Mouse (Mus musculus): ENCODE measurements around the gene P2rx5. TPM values are rescaled to one million over a fixed set of nuclear protein-coding genes. Genes with fewer than 3 reads are reported as not detected.

Gene P2rx5
- polyA plus RNA-seq, 1 experiment from 2014 or later: 0.21 TPM

DNA sequence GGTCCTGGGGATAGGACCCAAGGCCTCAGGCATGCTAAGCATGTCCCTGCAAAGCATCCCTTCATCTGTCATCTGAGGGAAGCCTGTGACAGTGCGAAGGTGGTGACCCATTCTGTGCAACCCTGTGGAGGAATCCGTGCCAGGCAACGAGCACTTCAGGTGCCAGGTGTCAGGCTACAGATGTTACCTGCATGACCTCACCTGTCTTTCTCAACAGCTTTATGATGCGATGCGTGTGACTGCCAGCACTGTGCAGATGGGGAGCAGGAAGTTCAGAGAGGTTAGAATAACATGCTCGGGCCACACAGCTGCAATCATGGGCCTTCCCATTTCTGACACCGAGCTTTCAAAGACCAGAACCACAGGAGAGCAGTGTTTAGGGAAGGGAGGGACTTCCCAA, 45.0 kb downstream of the P2rx5 start:
- DNase-seq (ENCODE audit: low spot score): no peak
- no peak overlapping the region for H3K27ac ChIP-seq (replicated peaks)
- no peaks in the 10 kb centered on the region for H3K9me3 ChIP-seq (replicated peaks)
- H3K36me3 ChIP-seq: no peaks in the 10 kb centered on the region
- no peak overlapping the region for H3K4me3 ChIP-seq
- no peaks in the 10 kb centered on the region for H3K4me1 ChIP-seq
- peaks cover 3% of the 10 kb centered on the region; the same call in 1 of the 2 replicates for H3K27me3 ChIP-seq (ENCODE audit: low read depth, poor library complexity, severe bottlenecking)
- 82% methylated on average over 7 of the region's 7 CpGs for WGBS

GRCm38 (mm10) chr11:73207621-73208020, 47.4 kb downstream of the P2rx5 start:
- Histone ChIP-seq H3K27ac (replicated peaks) (no peak overlapping the region), H3K9me3 (replicated peaks) (no peaks in the 10 kb centered on the region), H3K36me3 (no peaks in the 10 kb centered on the region), H3K27me3 (ENCODE audit: low read depth, poor library complexity, severe bottlenecking) (no peaks in the 10 kb centered on the region), H3K4me3 (no peak overlapping the region), H3K4me1 (no peaks in the 10 kb centered on the region)
- DNase-seq (ENCODE audit: low spot score): no peak
- 78% methylated on average over 2 of the region's 2 CpGs for WGBS

- Histone ChIP-seq H3K4me3 (no peak overlapping the region), H3K27ac (replicated peaks) (no peak overlapping the region), H3K9me3 (replicated peaks) (no peaks in the 10 kb centered on the region), H3K4me1 (no peaks in the 10 kb centered on the region), H3K27me3 (ENCODE audit: low read depth, poor library complexity, severe bottlenecking) (no peaks in the 10 kb centered on the region), H3K36me3 (no peaks in the 10 kb centered on the region)
- no peak for DNase-seq (ENCODE audit: low spot score)
- 90% methylated on average over 3 of the region's 3 CpGs for WGBS
Observed at GRCm38 (mm10) chr11:73213956-73214355, 53.7 kb downstream of the P2rx5 start.

- no peak overlapping the region for H3K27ac ChIP-seq (replicated peaks)
- H3K9me3 ChIP-seq (replicated peaks): no peaks in the 10 kb centered on the region
- H3K4me1 ChIP-seq: no peaks in the 10 kb centered on the region
- 58% methylated on average over 2 of the region's 2 CpGs for WGBS
- H3K4me3 ChIP-seq: no peak overlapping the region
- no peak for DNase-seq (ENCODE audit: low spot score)
- H3K27me3 ChIP-seq (ENCODE audit: low read depth, poor library complexity, severe bottlenecking): no peaks in the 10 kb centered on the region
- no peaks in the 10 kb centered on the region for H3K36me3 ChIP-seq
Observed at GRCm38 (mm10) chr11:73219671-73220070, 59.5 kb downstream of the P2rx5 start.

DNA sequence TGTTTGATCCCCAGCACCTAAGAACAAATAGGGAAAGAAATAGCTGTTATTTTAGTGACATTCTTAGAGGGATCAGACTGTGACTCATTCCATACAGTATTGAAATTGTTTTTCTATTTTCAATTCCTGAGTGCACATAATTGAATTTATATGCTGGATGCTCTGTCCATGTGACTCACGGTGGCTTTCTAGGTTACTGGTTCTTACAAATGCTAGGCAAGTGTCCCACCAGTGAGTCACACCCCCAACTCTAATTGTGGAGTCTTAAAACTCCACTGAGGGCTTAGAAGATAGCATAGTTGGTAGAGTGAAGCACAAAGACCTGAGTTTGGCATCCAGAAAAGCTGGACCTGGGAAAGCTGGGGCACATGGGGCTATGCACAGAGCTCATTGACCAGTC, 60.4 kb downstream of the P2rx5 start:
- H3K4me3 ChIP-seq: no peak overlapping the region
- H3K36me3 ChIP-seq: no peaks in the 10 kb centered on the region
- H3K4me1 ChIP-seq: no peaks in the 10 kb centered on the region
- H3K9me3 ChIP-seq (replicated peaks): no peaks in the 10 kb centered on the region
- 95% methylated on average over 1 of the region's 1 CpGs for WGBS
- no peak for DNase-seq (ENCODE audit: low spot score)
- no peaks in the 10 kb centered on the region for H3K27me3 ChIP-seq (ENCODE audit: low read depth, poor library complexity, severe bottlenecking)
- H3K27ac ChIP-seq (replicated peaks): no peak overlapping the region

Other genes with a start within 250 kb of the P2rx5 start
- 1.2 TPM in 2 replicates for gene Atp2a3, start 199.3 kb upstream of the P2rx5 start, polyA plus RNA-seq (2016; fragmentation: Nextera tagmentation; extraction: Ambion mirVana)
- 1.2 TPM in 2 replicates for gene P2rx1, start 161.3 kb upstream of the P2rx5 start, polyA plus RNA-seq (2016; fragmentation: Nextera tagmentation; extraction: Ambion mirVana)
- gene Camkk1, start 141.4 kb upstream of the P2rx5 start, polyA plus RNA-seq (2016; fragmentation: Nextera tagmentation; extraction: Ambion mirVana): 5.4 and 7.5 TPM in 2 replicates
- gene Ncbp3, start 112.6 kb upstream of the P2rx5 start, polyA plus RNA-seq (2016; fragmentation: Nextera tagmentation; extraction: Ambion mirVana): 11.7 and 12.2 TPM in 2 replicates
- 0.39 and 0.60 TPM in 2 replicates for gene Itgae, start 69.8 kb upstream of the P2rx5 start, polyA plus RNA-seq (2016; fragmentation: Nextera tagmentation; extraction: Ambion mirVana)
- gene Haspin, start 22.1 kb upstream of the P2rx5 start, polyA plus RNA-seq (2016; fragmentation: Nextera tagmentation; extraction: Ambion mirVana): 22.4 and 24.5 TPM in 2 replicates
- gene Emc6, start 16.6 kb downstream of the P2rx5 start, polyA plus RNA-seq (2016; fragmentation: Nextera tagmentation; extraction: Ambion mirVana): 132 and 137 TPM in 2 replicates
- gene Tax1bp3, start 16.7 kb downstream of the P2rx5 start, polyA plus RNA-seq (2016; fragmentation: Nextera tagmentation; extraction: Ambion mirVana): 175 and 199 TPM in 2 replicates
- gene Ctns, start 38.6 kb downstream of the P2rx5 start, polyA plus RNA-seq (2016; fragmentation: Nextera tagmentation; extraction: Ambion mirVana): 15.1 and 17.2 TPM in 2 replicates
- 0.97 and 1.0 TPM in 2 replicates for gene Shpk, start 39.0 kb downstream of the P2rx5 start, polyA plus RNA-seq (2016; fragmentation: Nextera tagmentation; extraction: Ambion mirVana)
- not detected in 2 replicates for gene Trpv1, start 73.9 kb downstream of the P2rx5 start, polyA plus RNA-seq (2016; fragmentation: Nextera tagmentation; extraction: Ambion mirVana)
- not detected in 2 replicates for gene Trpv3, start 107.0 kb downstream of the P2rx5 start, polyA plus RNA-seq (2016; fragmentation: Nextera tagmentation; extraction: Ambion mirVana)
- gene Aspa, start 169.2 kb downstream of the P2rx5 start, polyA plus RNA-seq (2016; fragmentation: Nextera tagmentation; extraction: Ambion mirVana): 0.17 TPM in 1 of 2 replicates, not detected in the other
- not detected in 2 replicates for gene Gm49340, start 169.3 kb downstream of the P2rx5 start, polyA plus RNA-seq (2016; fragmentation: Nextera tagmentation; extraction: Ambion mirVana)
- gene Spata22, start 169.3 kb downstream of the P2rx5 start, polyA plus RNA-seq (2016; fragmentation: Nextera tagmentation; extraction: Ambion mirVana): not detected in 2 replicates
- not detected in 2 replicates for gene Olfr20, start 190.4 kb downstream of the P2rx5 start, polyA plus RNA-seq (2016; fragmentation: Nextera tagmentation; extraction: Ambion mirVana)
- gene Olfr376, start 210.8 kb downstream of the P2rx5 start, polyA plus RNA-seq (2016; fragmentation: Nextera tagmentation; extraction: Ambion mirVana): not detected in 2 replicates
- gene Olfr1, start 239.2 kb downstream of the P2rx5 start, polyA plus RNA-seq (2016; fragmentation: Nextera tagmentation; extraction: Ambion mirVana): not detected in 2 replicates

Data from midbrain, embryonic 10.5 days (tissue).